Mouse (Mus musculus) midbrain, postnatal 0 days (tissue): ENCODE measurements around the gene Gm10382. TPM values are rescaled to one million over a fixed set of nuclear protein-coding genes. Genes with fewer than 3 reads are reported as not detected.

ENCODE experiments used
- ATAC-seq: fragments of 200-750 bp; cut with Nextera tagmentation; 2 replicates; pipeline ENCODE4 v1.8.0; 2017; ENCODE audit warnings: moderate number of reproducible peaks, mild to moderate bottlenecking, moderate TSS enrichment, moderate library complexity; ENCODE audit not compliant: low FRiP score
- DNase-seq: peaks from one replicate; pipeline ENCODE4 v3.0.0-alpha.2; 2015; ENCODE audit warnings: low spot score
- H3K27ac ChIP-seq: fragments of 300-500 bp; sonication (generic); 2 replicates; pipeline ENCODE4 v1.5.1; 2014; ENCODE audit warnings: low read depth, mild to moderate bottlenecking, low read length, mixed read lengths
- H3K27me3 ChIP-seq: fragments of 300-500 bp; sonication (generic); 2 replicates; pipeline ENCODE4 v1.6.1; 2014; ENCODE audit warnings: low read length, control low read depth, mixed read lengths; ENCODE audit not compliant: insufficient read depth
- H3K36me3 ChIP-seq: fragments of 300-500 bp; sonication (generic); 2 replicates; pipeline ENCODE4 v1.6.1; 2014; ENCODE audit warnings: low read length, control low read depth, mixed read lengths; ENCODE audit not compliant: insufficient read depth
- H3K4me1 ChIP-seq: fragments of 300-500 bp; sonication (generic); 2 replicates; pipeline ENCODE4 v1.6.1; 2014; ENCODE audit warnings: mild to moderate bottlenecking, control low read depth, antibody characterized with exemption, low read length, mixed read lengths; ENCODE audit not compliant: insufficient read depth
- H3K4me2 ChIP-seq: fragments of 300-500 bp; sonication (generic); 2 replicates; pipeline ENCODE4 v1.6.1; 2014; ENCODE audit warnings: low read depth, mild to moderate bottlenecking, low read length, mixed read lengths; ENCODE audit not compliant: poor library complexity, severe bottlenecking
- H3K4me3 ChIP-seq: fragments of 300-500 bp; sonication (generic); 2 replicates; pipeline ENCODE4 v1.5.1; 2014; ENCODE audit warnings: low read depth, mild to moderate bottlenecking, low read length, moderate library complexity
- H3K9ac ChIP-seq: fragments of 300-500 bp; sonication (generic); replicated peaks from 2 replicates; pipeline ENCODE4 v1.6.1; 2014; ENCODE audit warnings: mild to moderate bottlenecking, low read length, moderate library complexity, mixed read lengths; ENCODE audit not compliant: poor library complexity, severe bottlenecking
- H3K9me3 ChIP-seq: fragments of 300-500 bp; sonication (generic); 2 replicates; pipeline ENCODE4 v1.6.1; 2016; ENCODE audit warnings: low read length, control low read depth
- CTCF ChIP-seq: IDR thresholded peaks from 2 replicates; pipeline ENCODE4 v1.5.1; 2016; ENCODE audit warnings: antibody characterized with exemption, mild to moderate bottlenecking
- WGBS: fragments of 180-500 bp; shearing (Covaris S2); extraction: QIAGEN DNeasy Blood & Tissue Kit; methylation state at CpG from one replicate; pipeline ENCODE4 v1.1.7; 2014; 5-methylcytosine and 5-hydroxymethylcytosine counted together
- polyA plus RNA-seq: library from polyadenylated mRNA; unstranded; fragments of >200 nt; fragmentation: Nextera tagmentation; extraction: Ambion mirVana; gene quantifications from 2 replicates; pipeline ENCODE4 v1.2.1, GENCODE M21; 2015
- total RNA-seq: library from RNA; depleted of rRNA; stranded (reverse); fragments of >200 nt; gene quantifications from 2 replicates; pipeline ENCODE4 v1.2.3, GENCODE M21; 2014; rRNA removed

Gene Gm10382
- total RNA-seq (not detected in 2 replicates), polyA plus RNA-seq (0.67 and 0.83 TPM in 2 replicates)

GRCm38 (mm10) chr5:125389131-125389578, at the start of gene Gm10382:
Gene Gm10382, plus strand, starts transcription at chr5:125389322.
- Histone ChIP-seq H3K36me3 (peaks cover 6% of the 10 kb centered on the region), H3K27ac (peak within 1 kb of the TSS; percentile 99), H3K27me3 (no peaks in the 10 kb centered on the region), H3K9ac (peak within 1 kb of the TSS; percentile 97), H3K4me2 (peak within 1 kb of the TSS; percentile 97), H3K9me3 (no peaks in the 10 kb centered on the region), H3K4me3 (peak within 1 kb of the TSS; percentile 100), H3K4me1 (peaks cover 19% of the 10 kb centered on the region)
- ATAC-seq (peak; percentile 45), DNase-seq (peak; percentile 76)
- TF ChIP-seq CTCF, result no peak
- WGBS, result under 1% methylated on average over 41 of the region's 41 CpGs

- peak overlapping the region; percentile 91 for H3K4me2 ChIP-seq
- H3K4me3 ChIP-seq, result peak overlapping the region; percentile 85
- no peak for TF ChIP-seq CTCF
- H3K27me3 ChIP-seq, result no peaks in the 10 kb centered on the region
- ATAC-seq, result peak; percentile 29; the same call in 1 of the 2 replicates
- H3K4me1 ChIP-seq, result peaks cover 12% of the 10 kb centered on the region; the same call in 1 of the 2 replicates
- H3K9ac ChIP-seq, result peak overlapping the region; percentile 83
- H3K9me3 ChIP-seq, result no peaks in the 10 kb centered on the region
- H3K27ac ChIP-seq, result peak overlapping the region; percentile 62; the same call in 1 of the 2 replicates
- no peaks in the 10 kb centered on the region for H3K36me3 ChIP-seq
- DNase-seq, result no peak
- WGBS, result 5% methylated on average over 25 of the region's 25 CpGs
These were observed 49.1 kb upstream of the Gm10382 start for GRCm38 (mm10) chr5:125339851-125340531.

GRCm38 (mm10) chr5:125340547-125341262, 48.4 kb upstream of the Gm10382 start, which contains the start of gene Scarb1:
Gene Scarb1, minus strand, starts transcription at chr5:125341094.
- DNase-seq (peak; percentile 85), ATAC-seq (peak; percentile 79)
- WGBS, result 0% methylated on average over 40 of the region's 42 CpGs
- Histone ChIP-seq H3K4me3 (peak within 1 kb of the TSS; percentile 85), H3K4me1 (peaks cover 12% of the 10 kb centered on the region; the same call in 1 of the 2 replicates), H3K27me3 (no peaks in the 10 kb centered on the region), H3K9ac (peak within 1 kb of the TSS; percentile 83), H3K4me2 (peak within 1 kb of the TSS; percentile 91), H3K36me3 (no peaks in the 10 kb centered on the region), H3K9me3 (no peaks in the 10 kb centered on the region), H3K27ac (peak within 1 kb of the TSS; percentile 62)
- no peak; the same call in 1 of the 2 replicates for TF ChIP-seq CTCF

GRCm38 (mm10) chr5:125341459-125342090, 47.5 kb upstream of the Gm10382 start:
- no peak for TF ChIP-seq CTCF
- Histone ChIP-seq H3K27me3 (no peaks in the 10 kb centered on the region), H3K9me3 (no peaks in the 10 kb centered on the region), H3K4me2 (peak overlapping the region; percentile 91), H3K36me3 (no peaks in the 10 kb centered on the region), H3K9ac (0 out of 2 replicates have a peak overlapping the region, but pooled peaks have one; percentile 83), H3K27ac (no peak overlapping the region), H3K4me1 (peaks cover 12% of the 10 kb centered on the region; the same call in 1 of the 2 replicates), H3K4me3 (peak overlapping the region; percentile 85)
- no peak for ATAC-seq
- WGBS, result 54% methylated on average over 14 of the region's 14 CpGs
- DNase-seq, result no peak

GRCm38 (mm10) chr5:125344296-125344695, 44.8 kb upstream of the Gm10382 start:
- no peaks in the 10 kb centered on the region for H3K27me3 ChIP-seq
- H3K4me2 ChIP-seq, result no peak overlapping the region
- ATAC-seq, result no peak
- TF ChIP-seq CTCF, result no peak
- no peaks in the 10 kb centered on the region for H3K9me3 ChIP-seq
- 91% methylated on average over 6 of the region's 6 CpGs for WGBS
- H3K36me3 ChIP-seq, result no peaks in the 10 kb centered on the region
- H3K9ac ChIP-seq, result no peak overlapping the region
- peaks cover 8% of the 10 kb centered on the region; the same call in 1 of the 2 replicates for H3K4me1 ChIP-seq
- H3K4me3 ChIP-seq, result no peak overlapping the region
- DNase-seq, result no peak
- H3K27ac ChIP-seq, result no peak overlapping the region
